Mouse (Mus musculus) gastrocnemius, postnatal 36 days (tissue): ENCODE results near the gene Hmgxb4. TPM values are rescaled to one million over a fixed set of nuclear protein-coding genes. Genes with fewer than 3 reads are reported as not detected.

Source experiments
- DNase-seq, 2 experiments: peaks; one replicate each; pipeline ENCODE4 v3.0.0; 2022
- intact Hi-C: fragments of 180-260 bp; cut with DNase I; formaldehyde crosslinking; loops from one replicate; pipeline ENCODE4 v1.15.1; 2025
- total RNA-seq, 2 experiments: library from RNA; stranded (reverse); gene quantifications; 2 replicates each; pipeline ENCODE4 v1.2.3; 2021

Hmgxb4 gene
- total RNA-seq, 2 experiments from 2014 or later: 7.0 to 7.4 TPM

DNA sequence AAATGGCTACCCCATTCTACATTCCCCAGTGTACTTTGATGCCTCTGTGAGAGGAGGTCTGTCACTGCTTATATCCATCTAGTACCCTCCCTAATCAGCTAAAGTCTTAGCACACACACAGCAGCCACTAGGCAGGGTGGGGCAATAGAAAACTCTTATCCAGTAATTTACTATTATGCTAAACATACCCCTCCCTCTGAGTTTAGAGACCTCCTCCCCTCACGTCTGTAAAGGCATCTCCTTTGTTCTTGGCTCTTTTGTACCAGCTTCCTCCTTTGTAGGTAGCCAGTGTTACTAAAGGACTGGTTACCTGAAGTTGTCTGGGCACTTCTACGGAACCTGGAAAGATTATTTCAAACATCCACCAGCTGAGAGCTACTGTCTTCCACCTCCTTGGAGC is 22.8 kb downstream of the Hmgxb4 start:
- intact Hi-C loops: no loop called here
- no peak for DNase-seq

DNA sequence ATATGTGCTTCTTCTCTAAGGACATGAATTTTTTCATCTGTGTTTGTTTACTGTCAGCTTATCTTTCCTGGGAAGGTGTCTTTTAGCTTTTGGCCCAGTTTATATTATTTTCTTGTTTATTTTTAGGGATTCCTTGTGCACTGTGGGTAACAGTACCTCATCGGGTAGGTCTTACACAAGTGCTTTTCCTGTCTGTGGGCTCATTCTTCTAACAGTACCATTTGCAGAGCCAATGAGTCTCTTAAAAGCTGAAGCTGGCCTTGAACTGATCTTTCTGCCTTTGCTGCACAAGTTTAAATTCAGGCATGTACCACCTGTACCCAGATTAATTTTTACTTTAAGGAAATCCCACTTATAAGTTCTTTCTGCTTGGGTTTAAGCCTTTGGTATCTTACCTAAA is 23.3 kb downstream of the Hmgxb4 start:
- intact Hi-C loops: no loop called here
- no peak for DNase-seq

GRCm38 (mm10) chr8:75018274-75018972 is 25.3 kb downstream of the Hmgxb4 start:
- intact Hi-C loops: no loop called here
- DNase-seq: no peak

GRCm38 (mm10) chr8:75023660-75024316 is 30.6 kb downstream of the Hmgxb4 start:
- no peak for DNase-seq
- intact Hi-C loops: no loop called here

- DNase-seq: no peak
- intact Hi-C loops: no loop called here
These were observed 32.7 kb downstream of the Hmgxb4 start for GRCm38 (mm10) chr8:75025809-75026208.

GRCm38 (mm10) chr8:75030453-75031024 is 37.4 kb downstream of the Hmgxb4 start:
- no peak for DNase-seq
- intact Hi-C loops: loop anchor here (5.0 kb wide), 1 partner anchor 38 kb away; the partner anchor contains the start of gene Hmgxb4

DNA sequence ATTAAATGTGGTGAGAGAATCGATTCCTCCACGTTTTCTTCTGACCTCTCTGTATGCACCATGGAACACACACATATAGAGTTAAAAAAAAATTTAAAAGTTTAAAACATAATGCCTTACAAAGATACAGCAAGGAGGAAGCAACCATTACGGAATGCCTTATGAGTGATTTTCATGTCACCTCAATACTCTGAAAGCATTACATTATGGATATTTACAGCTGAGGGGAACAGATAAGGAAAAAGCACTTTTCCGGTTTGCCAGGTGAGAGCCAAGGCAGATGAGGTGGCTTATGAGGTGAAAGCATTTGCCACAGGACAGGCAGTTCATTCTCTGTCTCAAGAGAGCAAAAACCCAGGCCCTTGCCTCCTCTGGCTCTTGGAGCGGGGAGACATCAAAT is 39.8 kb downstream of the Hmgxb4 start:
- no peak for DNase-seq
- intact Hi-C loops: loop anchor here (5.0 kb wide), 1 partner anchor 41 kb away; the partner anchor contains the start of gene Hmgxb4

DNA sequence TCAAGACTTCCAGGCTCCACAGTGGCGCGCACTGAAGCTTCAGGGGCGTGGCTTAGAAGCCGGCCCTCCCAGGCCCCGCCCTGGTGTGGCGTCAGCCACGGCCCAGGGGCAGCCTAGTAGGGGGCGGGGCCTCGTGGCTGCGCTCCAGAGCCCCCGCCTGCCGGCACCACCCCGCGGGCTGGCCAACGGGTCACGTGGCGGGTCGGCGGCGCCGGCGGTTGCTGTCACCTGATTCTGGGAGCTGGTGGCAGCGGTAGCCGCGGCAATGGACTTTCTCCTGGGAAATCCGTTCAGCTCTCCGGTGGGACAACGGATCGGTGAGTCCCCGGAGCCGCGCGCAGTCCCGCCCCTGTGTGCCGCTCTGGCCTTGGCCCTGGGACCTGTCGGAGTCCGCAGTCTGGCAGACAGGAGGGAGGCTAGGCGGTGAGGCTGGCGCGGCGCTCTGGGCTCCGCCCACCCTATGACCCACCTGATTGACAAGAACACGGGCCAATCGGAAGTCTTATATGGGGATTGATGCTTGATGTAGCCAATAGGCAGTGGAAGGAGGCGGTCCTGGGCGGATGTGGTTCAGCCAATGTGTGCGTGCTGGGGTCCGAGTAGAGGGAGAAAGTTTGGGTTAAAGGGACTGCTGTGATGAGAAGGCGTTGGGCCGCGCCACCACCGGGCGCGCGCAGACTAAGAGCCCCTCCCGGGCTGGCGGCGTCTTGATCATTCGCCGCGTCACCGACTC is 40.5 kb downstream of the Hmgxb4 start, which contains the start of gene Tom1:
Gene Tom1, plus strand, starts transcription at position 195 of the 733 bp plus-strand sequence.
- DNase-seq: peak; percentile 95 to 99
- intact Hi-C loops: loop anchor here (5.0 kb wide), 1 partner anchor 41 kb away; the partner anchor contains the start of gene Hmgxb4

- intact Hi-C loops: loop anchor here (5.0 kb wide), 1 partner anchor 42 kb away; the partner anchor contains the start of gene Hmgxb4
- DNase-seq: no peak
These were observed 41.1 kb downstream of the Hmgxb4 start for GRCm38 (mm10) chr8:75034285-75034684.

- intact Hi-C loops: no loop called here
These were observed 42.5 kb downstream of the Hmgxb4 start for GRCm38 (mm10) chr8:75035640-75036039.

DNA sequence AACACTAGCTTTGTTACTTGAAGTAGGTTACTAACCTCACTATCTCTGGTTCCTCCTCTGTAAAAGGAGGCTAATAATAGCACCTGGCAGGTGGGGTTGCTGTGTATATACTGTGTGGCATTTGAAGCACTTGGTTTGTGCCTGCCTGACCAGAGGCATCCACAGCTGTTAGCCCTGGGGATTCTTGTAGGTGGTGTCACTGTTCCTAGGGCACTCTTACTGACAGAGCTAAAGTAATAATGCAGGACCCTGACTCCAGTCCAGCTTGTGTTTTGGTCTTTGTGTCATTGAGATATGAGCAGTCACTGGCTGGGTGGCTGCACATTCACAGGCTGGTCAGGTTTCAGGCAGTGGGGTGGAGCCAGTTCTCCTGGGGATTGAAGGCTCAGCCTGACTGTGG is 45.3 kb downstream of the Hmgxb4 start:
- intact Hi-C loops: no loop called here
- DNase-seq: peak in 1 of 2 experiments; percentile 33

More at GRCm38 (mm10) chr8:75035640-75036039, 42.5 kb downstream of the Hmgxb4 start:
- no peak for DNase-seq

DNA sequence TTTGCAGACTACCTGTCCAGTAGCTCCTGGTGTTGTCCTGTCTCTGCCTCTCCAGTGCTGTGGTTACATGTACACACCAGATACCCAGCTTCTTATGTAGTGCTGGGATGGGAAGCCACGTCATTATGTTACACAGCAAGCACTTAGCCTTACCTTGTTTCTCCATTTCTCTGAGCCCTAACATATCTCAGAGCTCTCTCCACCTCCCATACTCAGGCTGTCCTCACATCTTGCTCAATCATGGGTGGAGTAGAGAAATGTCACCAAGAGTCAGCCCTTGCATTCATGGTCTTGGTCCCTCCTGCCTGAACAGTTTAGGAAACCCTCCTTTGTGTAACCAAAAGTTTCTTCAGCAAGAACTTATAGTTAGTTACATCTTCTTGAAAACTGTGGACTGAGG is 46.6 kb downstream of the Hmgxb4 start:
- DNase-seq: no peak
- intact Hi-C loops: no loop called here

- intact Hi-C loops: no loop called here
- no peak for DNase-seq
These were observed 49.0 kb downstream of the Hmgxb4 start for GRCm38 (mm10) chr8:75042171-75042570.

DNA sequence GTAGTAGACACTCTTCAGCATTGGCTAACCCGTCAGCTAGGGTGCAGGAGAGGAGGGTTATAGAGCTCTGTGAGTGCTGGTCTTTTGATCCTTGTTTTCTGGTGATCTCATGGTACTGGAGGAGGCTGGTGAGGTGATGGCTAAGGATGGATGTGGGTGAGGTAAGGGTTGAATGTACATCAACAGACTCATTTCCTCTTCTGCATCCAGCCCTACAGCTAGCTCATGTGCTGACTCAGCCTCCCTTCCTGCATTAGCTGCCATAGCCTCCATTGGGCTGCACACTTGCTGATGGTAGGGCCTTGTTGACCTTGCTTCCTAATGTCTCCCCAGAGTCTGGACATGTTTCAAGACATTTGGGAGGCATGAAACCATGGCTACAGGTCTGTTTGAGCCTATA is 49.8 kb downstream of the Hmgxb4 start:
- intact Hi-C loops: no loop called here
- peak in 1 of 2 experiments; percentile 8 for DNase-seq

- intact Hi-C loops: no loop called here
- no peak for DNase-seq
These were observed 53.1 kb downstream of the Hmgxb4 start for GRCm38 (mm10) chr8:75046303-75046702.

DNA sequence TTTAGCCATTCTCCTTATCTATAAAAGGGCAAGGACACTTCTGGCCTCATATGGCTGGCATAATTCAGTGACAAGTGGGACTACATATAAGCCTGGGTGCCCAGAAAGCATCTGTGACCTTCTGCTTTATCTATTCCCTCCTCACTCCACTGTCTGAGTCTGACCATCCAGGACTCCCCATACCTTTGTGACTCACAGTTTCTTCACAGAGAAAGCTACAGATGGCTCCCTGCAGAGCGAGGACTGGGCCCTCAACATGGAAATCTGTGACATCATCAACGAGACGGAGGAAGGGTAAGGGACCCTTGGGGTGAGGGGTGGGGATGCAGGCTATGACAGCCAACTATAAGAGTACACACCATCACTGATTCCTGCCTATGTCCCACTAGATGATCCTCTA is 54.6 kb downstream of the Hmgxb4 start:
- DNase-seq: no peak
- intact Hi-C loops: no loop called here

- intact Hi-C loops: no loop called here
- no peak for DNase-seq
These were observed 60.2 kb downstream of the Hmgxb4 start for GRCm38 (mm10) chr8:75053342-75053741.

GRCm38 (mm10) chr8:75055673-75056072 is 62.5 kb downstream of the Hmgxb4 start:
- intact Hi-C loops: no loop called here
- no peak for DNase-seq

DNA sequence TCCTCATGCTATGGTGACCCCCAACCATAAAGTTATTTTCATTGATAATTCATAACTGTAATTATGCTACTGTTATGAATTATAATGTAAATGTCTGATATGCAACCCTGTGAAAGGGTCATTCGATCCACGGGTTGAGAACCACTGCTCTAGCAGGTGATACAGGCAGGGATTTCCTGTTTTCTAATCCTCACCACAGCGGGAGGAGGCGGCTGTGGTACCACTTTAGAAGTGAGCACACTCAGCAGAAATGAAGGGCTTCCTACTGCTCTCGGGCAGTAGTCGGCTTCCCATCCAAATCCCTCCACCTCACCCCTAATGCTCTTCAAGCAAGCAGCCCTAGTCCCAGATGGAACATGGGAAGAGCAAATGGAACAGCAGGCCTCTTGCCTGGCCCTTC is 66.9 kb downstream of the Hmgxb4 start:
- no peak for DNase-seq
- intact Hi-C loops: no loop called here

DNA sequence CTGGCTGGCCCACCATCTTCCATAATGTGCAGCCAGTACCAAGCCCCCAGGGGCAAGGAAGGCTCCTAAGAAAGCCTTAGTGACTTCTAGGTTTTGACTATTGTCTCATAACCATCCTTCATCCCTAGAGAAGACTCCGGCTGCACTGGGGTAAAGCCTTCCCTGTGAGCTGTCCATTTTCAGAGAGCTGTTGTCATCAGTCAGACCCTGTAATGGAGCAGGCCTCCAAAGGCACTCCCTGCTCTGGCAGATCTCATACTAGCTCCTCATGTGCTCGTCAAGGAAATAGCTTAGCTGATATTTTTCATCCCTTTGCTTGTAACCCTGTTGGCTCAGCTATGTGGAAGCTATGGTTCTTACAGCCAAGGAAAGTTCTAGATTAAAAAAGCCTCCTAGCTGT is 67.7 kb downstream of the Hmgxb4 start:
- intact Hi-C loops: no loop called here
- DNase-seq: no peak

DNA sequence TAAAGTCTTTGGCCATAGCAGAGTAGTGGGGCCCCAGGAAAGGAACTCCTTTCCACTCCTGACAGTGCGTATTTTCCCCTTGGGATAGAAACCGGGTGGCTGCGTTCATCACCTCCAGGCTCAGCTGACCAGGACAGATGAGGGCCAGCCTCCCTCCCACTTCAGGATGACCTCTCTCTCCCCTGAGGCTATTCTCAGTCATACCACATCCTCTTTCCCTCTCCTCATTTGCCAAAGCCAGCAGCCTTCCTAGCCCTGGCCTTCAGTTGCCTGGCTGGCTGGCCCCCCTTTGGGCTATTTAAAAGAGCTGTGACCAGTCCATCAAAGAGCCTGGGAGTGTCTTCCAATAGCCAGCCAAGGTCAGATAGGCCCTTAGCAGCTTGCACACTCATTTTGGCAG is 70.1 kb downstream of the Hmgxb4 start:
- peak in 1 of 2 experiments; percentile 15 for DNase-seq

More for the DNA sequence above, 70.1 kb downstream of the Hmgxb4 start:
- intact Hi-C loops: no loop called here
